Mouse (Mus musculus): ENCODE results near the gene Csf2rb2. TPM values are rescaled to one million over a fixed set of nuclear protein-coding genes. Genes with fewer than 3 reads are reported as not detected.
"Not testable (repeated sequence)": the region's sequence is repeated elsewhere in the genome, so short reads cannot be mapped to it uniquely, and the experiment has no call there.

Gene Csf2rb2
- polyA plus RNA-seq, 1 experiment from 2014 or later: 0.40 TPM

DNA sequence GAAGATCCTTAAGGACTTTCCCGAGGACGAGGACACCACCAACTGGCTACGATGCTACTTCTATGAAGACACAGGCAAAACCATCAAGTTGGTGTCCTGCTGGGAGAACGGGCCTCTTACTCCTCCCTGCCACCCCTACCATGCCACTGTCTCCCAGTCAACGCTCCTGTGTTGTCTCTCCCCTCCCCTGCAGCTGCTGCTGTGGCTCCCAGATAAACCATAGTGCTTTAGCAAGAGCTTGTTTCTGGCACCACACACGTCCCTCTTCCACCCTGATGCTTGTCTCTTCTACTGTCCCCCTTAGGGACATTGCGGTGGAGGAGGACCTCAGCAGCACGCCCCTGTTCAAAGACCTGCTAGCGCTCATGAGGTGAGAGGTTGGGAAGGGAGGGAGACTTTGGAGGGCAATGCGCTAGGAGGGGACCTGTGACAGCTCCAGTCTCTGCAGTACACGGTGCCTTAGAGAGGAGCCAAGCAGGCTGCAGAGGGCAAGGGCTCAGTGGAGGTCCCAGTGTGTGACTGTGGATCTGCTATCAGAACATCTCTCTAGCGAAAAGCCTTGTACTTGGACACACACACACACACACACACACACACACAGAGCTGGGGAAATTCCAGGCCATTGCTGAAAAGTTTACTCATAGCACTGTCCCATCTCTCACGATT, 44.7 kb downstream of the Csf2rb2 start:
- Histone ChIP-seq H3K27ac (0 out of 2 replicates have a peak overlapping the region, but pooled peaks have one; percentile 15), H3K4me3 (no peak overlapping the region)

DNA sequence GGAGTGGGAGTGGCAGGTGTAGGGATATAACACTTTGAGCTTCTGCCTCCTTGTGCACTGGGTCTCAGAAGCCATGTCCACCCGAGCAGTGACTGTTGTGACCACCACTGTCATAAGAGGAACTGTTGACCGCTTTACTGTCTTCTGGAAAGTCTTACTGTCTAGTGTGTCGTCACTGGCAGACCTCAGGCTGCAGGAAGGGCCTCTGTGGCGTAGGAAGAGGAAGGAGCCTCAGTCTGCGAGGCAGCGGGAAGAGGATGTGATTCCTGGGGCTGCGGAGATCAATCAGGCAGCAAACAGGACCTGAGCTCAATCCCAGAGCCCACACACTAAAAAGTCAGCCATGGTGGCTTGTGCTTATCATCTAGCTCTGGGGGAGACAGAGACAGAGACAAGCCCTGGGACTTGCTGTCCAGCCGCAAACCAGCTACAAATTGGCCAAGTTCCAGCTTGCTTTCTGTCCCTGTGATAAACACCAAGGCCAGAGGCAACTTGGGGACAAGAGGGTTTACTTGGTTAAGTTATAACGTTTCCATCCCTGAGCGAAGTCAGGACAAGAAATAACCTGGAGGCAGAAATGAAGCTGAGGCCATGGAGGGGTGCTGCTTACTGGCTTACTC, 47.2 kb downstream of the Csf2rb2 start:
- Histone ChIP-seq H3K4me1 (no peaks in the 10 kb centered on the region), H3K9me3 (replicated peaks) (no peaks in the 10 kb centered on the region), H3K36me3 (no peaks in the 10 kb centered on the region), H3K4me3 (no peak overlapping the region), H3K27me3 (ENCODE audit: low read depth, poor library complexity, severe bottlenecking) (peaks cover 25% of the 10 kb centered on the region), H3K27ac (no peak overlapping the region)
- DNase-seq (ENCODE audit: low spot score): no peak
- 82% methylated on average over 10 of the region's 10 CpGs for WGBS

More for the DNA sequence above, 44.7 kb downstream of the Csf2rb2 start:
- Histone ChIP-seq H3K36me3 (no peaks in the 10 kb centered on the region), H3K9me3 (replicated peaks) (no peaks in the 10 kb centered on the region), H3K4me1 (no peaks in the 10 kb centered on the region), H3K27me3 (ENCODE audit: low read depth, poor library complexity, severe bottlenecking) (peaks cover 2% of the 10 kb centered on the region; the same call in 1 of the 2 replicates)
- WGBS: 71% methylated on average over 13 of the region's 13 CpGs
- no peak for DNase-seq (ENCODE audit: low spot score)

DNA sequence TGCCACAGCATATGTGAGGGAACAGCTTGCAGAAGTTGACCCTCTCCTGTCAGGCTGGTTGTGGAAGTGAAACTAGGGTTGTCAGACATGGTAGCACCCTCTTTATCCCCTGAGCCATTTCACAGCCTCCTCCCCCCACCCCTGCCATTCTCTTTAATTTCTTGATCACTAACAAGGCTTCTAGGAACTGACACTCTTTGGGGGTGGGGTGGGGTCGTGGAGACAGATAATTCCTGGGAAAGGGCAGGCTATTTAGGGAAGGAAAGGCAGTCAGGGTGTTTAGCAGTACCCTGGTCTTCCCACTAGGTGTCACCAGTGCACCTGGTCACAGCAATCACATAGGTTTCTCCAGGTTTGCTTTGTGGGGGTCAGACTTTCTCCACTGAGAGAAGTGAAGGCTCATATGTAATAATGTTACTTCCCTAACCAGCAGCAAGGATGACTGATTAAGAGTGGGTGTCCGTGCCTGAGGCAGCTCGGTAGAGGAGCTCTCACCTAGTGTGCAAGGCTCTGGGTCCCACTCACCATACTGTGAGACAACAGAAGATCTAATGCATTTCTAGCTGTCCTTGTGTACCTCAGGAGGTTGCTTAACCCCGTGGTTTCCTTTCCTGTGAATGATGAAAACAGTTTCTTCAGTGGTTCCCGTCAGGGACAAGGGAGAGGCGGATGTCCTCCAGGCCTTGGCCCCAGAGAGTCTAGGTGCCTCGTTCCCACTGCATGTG, 48.0 kb downstream of the Csf2rb2 start:
- H3K27ac ChIP-seq: no peak overlapping the region
- no peaks in the 10 kb centered on the region for H3K36me3 ChIP-seq
- DNase-seq (ENCODE audit: low spot score): peak; percentile 61
- H3K4me1 ChIP-seq: no peaks in the 10 kb centered on the region
- no peaks in the 10 kb centered on the region for H3K9me3 ChIP-seq (replicated peaks)
- 45% methylated on average over 7 of the region's 7 CpGs for WGBS
- H3K4me3 ChIP-seq: no peak overlapping the region
- peaks cover 25% of the 10 kb centered on the region for H3K27me3 ChIP-seq (ENCODE audit: low read depth, poor library complexity, severe bottlenecking)

DNA sequence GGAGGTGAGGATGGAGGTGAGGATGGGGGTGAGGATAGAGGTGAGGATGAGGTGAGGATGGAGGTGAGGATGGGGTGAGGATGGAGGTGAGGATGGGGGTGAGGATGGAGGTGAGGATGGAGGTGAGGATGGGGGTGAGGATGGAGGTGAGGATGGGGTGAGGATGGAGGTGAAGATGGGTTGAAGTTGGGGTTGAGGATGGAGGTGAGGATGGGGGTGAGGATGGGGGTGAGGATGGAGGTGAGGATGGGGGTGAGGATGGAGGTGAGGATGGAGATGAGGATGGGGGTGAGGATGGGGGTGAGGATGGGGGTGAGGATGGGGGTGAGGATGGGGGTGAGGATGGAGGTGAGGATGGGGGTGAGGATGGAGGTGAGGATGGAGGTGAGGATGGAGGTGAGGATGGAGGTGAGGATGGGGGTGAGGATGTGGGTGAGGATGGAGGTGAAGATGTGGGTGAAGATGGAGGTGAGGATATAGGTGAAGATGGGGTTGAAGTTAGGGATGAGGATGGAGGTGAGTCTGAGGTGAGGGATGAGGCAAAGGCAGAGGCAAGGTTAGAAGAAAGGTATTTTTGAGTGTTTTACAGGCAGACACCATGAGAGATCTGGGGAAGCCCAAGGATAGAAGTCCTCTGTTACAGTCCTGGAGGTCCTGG, 48.8 kb downstream of the Csf2rb2 start:
- not testable (repeated sequence) for DNase-seq (ENCODE audit: low spot score)

DNA sequence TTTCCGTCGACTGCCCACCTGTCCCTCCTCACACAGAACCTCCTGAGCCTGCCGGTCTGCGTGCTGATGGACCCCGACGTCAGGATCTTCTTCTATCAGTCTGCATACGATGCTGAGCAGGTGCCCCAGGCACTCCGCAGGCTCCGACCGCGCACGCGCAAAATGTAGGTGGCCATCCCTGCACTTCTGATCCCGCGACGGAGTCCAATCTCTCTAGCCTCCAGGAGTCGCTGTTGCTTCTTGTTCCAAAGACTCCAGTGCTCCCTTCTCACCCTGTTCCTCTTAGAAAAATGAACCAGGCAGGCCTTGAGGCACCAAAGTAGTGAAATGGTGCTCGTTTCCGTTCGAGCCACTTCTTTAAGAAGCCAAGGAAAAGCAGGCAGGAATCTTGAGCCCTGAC, 50.8 kb downstream of the Csf2rb2 start:
- Histone ChIP-seq H3K4me3 (no peak overlapping the region), H3K4me1 (no peaks in the 10 kb centered on the region), H3K27ac (no peak overlapping the region), H3K9me3 (replicated peaks) (no peaks in the 10 kb centered on the region), H3K36me3 (no peaks in the 10 kb centered on the region), H3K27me3 (ENCODE audit: low read depth, poor library complexity, severe bottlenecking) (peaks cover 25% of the 10 kb centered on the region)
- 27% methylated on average over 20 of the region's 20 CpGs for WGBS
- peak; percentile 57 for DNase-seq (ENCODE audit: low spot score)

More for the DNA sequence above, 48.8 kb downstream of the Csf2rb2 start:
- not testable (repeated sequence) for H3K36me3 ChIP-seq; H3K4me3 ChIP-seq; H3K9me3 ChIP-seq (replicated peaks); H3K4me1 ChIP-seq; H3K27ac ChIP-seq
- peaks cover 25% of the 10 kb centered on the region for H3K27me3 ChIP-seq (ENCODE audit: low read depth, poor library complexity, severe bottlenecking)

DNA sequence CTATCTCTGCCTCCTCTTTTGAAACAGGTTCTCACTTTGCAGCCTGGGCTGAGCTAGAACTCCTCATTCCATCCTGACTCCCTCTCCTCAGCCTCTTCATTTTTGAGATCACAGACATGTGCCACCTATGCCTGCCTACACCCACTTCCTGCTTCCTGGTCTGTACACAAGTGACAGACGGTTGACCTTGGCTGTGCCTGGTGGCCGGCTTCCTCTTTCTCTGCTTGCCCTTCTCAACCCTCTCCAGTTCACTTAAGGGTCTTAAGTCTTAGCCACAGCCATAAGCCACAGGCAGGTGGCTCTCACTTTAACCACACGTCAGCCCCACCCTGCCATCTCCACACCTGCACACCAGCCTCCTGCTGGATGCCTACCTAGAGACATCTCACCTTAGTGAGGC, 57.1 kb downstream of the Csf2rb2 start:
- 79% methylated on average over 3 of the region's 3 CpGs for WGBS
- Histone ChIP-seq H3K4me3 (no peak overlapping the region), H3K36me3 (no peaks in the 10 kb centered on the region), H3K9me3 (replicated peaks) (no peaks in the 10 kb centered on the region), H3K27me3 (ENCODE audit: low read depth, poor library complexity, severe bottlenecking) (no peaks in the 10 kb centered on the region), H3K27ac (no peak overlapping the region), H3K4me1 (no peaks in the 10 kb centered on the region)
- DNase-seq (ENCODE audit: low spot score): no peak

DNA sequence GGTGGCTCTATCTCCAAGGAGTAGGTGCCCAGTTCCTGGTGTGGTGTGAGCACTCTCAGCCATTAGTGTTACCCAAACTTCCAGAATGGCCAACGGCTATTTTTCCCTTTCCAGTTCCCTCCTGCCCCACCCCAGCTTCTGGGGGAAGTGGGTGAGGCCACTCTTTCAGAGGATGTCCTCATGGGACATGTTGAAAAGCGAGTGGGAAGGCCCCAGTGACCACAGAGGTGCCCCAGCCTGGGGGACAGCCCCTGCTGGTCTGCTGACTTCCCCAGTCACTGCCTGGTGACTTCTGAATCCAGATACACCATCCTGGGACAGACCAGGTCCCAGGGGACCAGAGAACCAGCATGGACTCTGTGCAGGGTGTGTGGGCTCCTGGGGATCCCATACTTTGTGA, 57.9 kb downstream of the Csf2rb2 start:
- DNase-seq (ENCODE audit: low spot score): no peak
- H3K9me3 ChIP-seq (replicated peaks): no peaks in the 10 kb centered on the region
- no peaks in the 10 kb centered on the region for H3K27me3 ChIP-seq (ENCODE audit: low read depth, poor library complexity, severe bottlenecking)
- H3K27ac ChIP-seq: no peak overlapping the region
- no peak overlapping the region for H3K4me3 ChIP-seq
- 78% methylated on average over 2 of the region's 2 CpGs for WGBS
- no peaks in the 10 kb centered on the region for H3K36me3 ChIP-seq
- no peaks in the 10 kb centered on the region for H3K4me1 ChIP-seq

DNA sequence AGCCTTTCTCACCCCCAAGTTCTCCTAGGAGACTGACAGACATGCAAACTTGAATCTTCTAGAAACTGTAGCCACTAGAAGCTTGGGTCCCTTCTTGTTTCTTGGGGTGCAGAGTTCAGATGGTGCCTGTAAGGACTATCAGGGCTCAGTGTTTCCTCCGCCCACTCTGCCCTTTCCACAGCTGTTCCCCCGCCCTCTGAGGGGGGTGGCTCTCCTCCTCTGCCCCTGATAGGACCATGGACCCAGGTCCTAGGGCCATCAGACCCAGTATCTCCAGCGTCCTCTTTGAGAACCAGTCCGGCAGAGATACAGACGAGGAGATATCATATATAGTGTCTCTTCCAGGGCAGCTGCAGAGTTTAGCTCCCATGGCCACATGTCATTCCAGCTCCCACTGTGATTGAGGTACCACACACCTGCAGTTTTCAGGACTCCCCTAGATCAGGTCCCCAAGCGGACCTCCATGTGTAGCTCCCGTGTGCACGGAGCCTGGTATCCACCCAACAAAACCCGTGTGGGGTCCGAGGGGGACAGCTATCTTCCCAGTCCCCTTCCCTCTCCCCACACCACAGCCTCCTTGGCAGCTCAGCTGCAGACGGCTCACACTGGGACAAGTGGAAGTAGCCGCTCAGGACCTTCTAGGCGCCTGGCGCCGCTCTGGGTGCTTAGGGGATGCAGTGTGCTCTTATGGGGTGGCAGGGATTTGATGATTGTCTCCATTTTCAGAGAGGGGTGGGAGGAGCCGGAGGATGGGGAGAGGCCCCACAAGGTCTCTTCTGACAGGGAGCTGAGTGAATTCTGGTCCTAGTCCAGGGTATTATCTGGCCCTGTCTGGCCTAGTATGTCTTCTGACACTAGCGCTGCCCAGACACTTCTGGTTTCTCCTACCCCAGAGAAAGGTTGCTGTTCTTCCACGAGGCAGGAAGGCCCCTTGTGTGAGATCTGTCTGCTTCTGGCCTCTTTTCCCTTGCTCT, 59.1 kb downstream of the Csf2rb2 start:
- DNase-seq (ENCODE audit: low spot score): no peak
- Histone ChIP-seq H3K27ac (no peak overlapping the region), H3K4me1 (peaks cover 4% of the 10 kb centered on the region), H3K36me3 (no peaks in the 10 kb centered on the region), H3K4me3 (no peak overlapping the region), H3K27me3 (ENCODE audit: low read depth, poor library complexity, severe bottlenecking) (no peaks in the 10 kb centered on the region), H3K9me3 (replicated peaks) (no peaks in the 10 kb centered on the region)
- WGBS: 79% methylated on average over 18 of the region's 18 CpGs

DNA sequence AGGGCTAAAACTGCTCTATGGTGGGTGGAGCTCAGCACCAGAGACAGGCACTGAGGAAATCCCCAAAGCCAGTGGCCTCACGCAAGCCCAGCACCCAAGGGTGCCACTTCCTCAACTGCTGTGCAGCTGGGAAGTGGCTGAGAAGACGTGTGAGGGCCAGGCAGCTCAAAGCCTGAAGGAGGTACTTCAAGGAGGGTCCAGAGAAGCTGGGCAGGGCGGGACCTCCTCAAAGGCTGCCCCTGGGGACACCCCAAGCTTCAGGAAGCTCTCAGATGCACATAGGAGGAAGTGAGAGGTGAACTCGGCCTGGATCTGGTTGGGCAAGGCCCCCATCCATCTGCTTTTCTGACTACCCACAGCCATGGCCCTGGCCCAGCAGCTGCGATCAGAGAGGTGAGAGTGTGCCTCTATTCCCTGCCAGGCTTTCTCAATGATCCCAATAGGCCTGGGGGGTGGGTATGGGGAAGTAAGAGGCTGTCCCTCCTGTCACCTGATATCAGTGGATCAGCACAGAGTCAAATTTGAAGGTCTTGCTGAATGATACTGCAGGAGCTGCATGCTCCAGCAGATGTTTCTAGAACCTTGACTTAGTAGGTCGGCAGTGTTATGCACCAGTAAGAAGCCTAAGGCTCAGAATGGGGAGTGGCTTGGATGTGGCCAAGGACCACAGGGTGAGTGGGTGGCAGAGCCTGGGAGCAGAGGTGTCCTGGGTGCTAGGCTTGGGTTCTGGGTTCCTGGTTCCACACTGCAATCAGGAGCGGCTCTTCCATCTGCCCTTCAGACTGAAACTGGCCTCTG, 60.6 kb downstream of the Csf2rb2 start, which contains the start of gene Ncf4:
Ncf4 (plus strand) TSS at position 107 of the 798 bp plus-strand sequence.
- Histone ChIP-seq H3K27me3 (ENCODE audit: low read depth, poor library complexity, severe bottlenecking) (no peaks in the 10 kb centered on the region), H3K4me1 (peaks cover 14% of the 10 kb centered on the region), H3K27ac (no peak within 1 kb of the TSS; the same call in 1 of the 2 replicates), H3K36me3 (no peaks in the 10 kb centered on the region), H3K4me3 (no peak within 1 kb of the TSS), H3K9me3 (replicated peaks) (no peaks in the 10 kb centered on the region)
- 71% methylated on average over 7 of the region's 7 CpGs for WGBS
- no peak for DNase-seq (ENCODE audit: low spot score)

DNA sequence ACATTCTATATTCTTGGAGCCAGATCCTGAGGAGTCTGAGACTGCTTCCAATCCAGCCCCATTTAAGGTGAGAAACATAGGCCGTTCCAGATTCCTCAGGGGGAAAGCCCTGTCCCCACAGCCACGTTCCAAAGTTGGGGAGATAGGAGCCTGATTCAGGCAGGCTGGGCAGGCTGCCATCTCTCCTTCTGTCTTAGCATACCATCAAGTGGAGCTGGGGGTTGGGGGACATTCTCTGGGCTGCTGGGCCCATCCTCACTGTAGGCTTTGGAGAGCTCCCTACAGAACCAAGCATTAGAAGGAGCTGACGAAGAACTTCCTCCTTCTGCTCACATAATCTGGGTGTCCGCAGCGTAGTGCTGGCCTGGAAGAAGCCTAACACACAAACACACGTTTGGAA, 61.7 kb downstream of the Csf2rb2 start:
- no peak overlapping the region; the same call in 1 of the 2 replicates for H3K27ac ChIP-seq
- peaks cover 14% of the 10 kb centered on the region for H3K4me1 ChIP-seq
- no peaks in the 10 kb centered on the region for H3K36me3 ChIP-seq
- no peak overlapping the region for H3K4me3 ChIP-seq
- DNase-seq (ENCODE audit: low spot score): no peak
- H3K9me3 ChIP-seq (replicated peaks): no peaks in the 10 kb centered on the region
- H3K27me3 ChIP-seq (ENCODE audit: low read depth, poor library complexity, severe bottlenecking): no peaks in the 10 kb centered on the region
- 80% methylated on average over 6 of the region's 6 CpGs for WGBS

DNA sequence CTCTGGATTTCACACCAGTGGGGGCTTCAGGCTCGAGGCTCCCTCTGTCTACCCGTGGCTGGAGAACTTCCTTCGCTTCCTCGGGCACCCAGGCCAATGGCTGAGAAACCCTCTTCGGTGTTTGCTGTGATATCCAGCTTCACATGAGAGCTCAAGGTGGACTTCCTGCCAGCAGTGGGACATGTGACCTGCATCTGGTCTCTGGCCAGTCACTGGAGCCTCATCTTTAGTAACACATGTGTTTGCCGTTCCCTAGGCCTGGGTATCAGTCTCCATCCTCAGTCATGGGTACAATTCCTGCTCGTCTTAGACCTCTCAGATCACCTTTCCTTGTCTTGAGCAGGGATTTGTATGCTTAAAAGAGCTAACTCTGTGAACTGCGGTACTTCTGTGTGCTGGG, 62.5 kb downstream of the Csf2rb2 start:
- H3K9me3 ChIP-seq (replicated peaks): no peaks in the 10 kb centered on the region
- no peak overlapping the region for H3K4me3 ChIP-seq
- H3K4me1 ChIP-seq: peaks cover 14% of the 10 kb centered on the region
- H3K27ac ChIP-seq: no peak overlapping the region
- WGBS: 84% methylated on average over 8 of the region's 8 CpGs
- H3K27me3 ChIP-seq (ENCODE audit: low read depth, poor library complexity, severe bottlenecking): no peaks in the 10 kb centered on the region
- no peaks in the 10 kb centered on the region for H3K36me3 ChIP-seq
- no peak for DNase-seq (ENCODE audit: low spot score)

Data from limb, embryonic 10.5 days (tissue).